Mouse (Mus musculus) lung, embryonic 16.5 days (tissue): Measurements from ENCODE around the gene Flywch2. TPM values are rescaled to one million over a fixed set of nuclear protein-coding genes. Genes with fewer than 3 reads are reported as not detected.

ENCODE experiments used
- ATAC-seq: fragments of 200-750 bp; cut with Nextera tagmentation; 2 replicates; pipeline ENCODE4 v1.8.0; 2017; ENCODE audit warnings: low read depth, mild to moderate bottlenecking, moderate library complexity
- H3K27ac ChIP-seq: fragments of 300-500 bp; sonication (generic); 2 replicates; pipeline ENCODE4 v1.5.1; 2014; ENCODE audit warnings: mild to moderate bottlenecking, control low read depth, low read length
- H3K27me3 ChIP-seq: fragments of 300-500 bp; sonication (generic); 2 replicates; pipeline ENCODE4 v1.6.1; 2014; ENCODE audit warnings: low read depth, low read length, mixed read lengths; ENCODE audit not compliant: control insufficient read depth, insufficient read depth
- H3K36me3 ChIP-seq: fragments of 300-500 bp; sonication (generic); 2 replicates; pipeline ENCODE4 v1.6.1; 2014; ENCODE audit warnings: low read length; ENCODE audit not compliant: control insufficient read depth, insufficient read depth
- H3K4me1 ChIP-seq: fragments of 300-500 bp; sonication (generic); replicated peaks from 2 replicates; pipeline ENCODE4 v1.6.1; 2014; ENCODE audit warnings: low read length, mixed read lengths; ENCODE audit not compliant: control insufficient read depth, insufficient read depth
- H3K4me2 ChIP-seq: fragments of 300-500 bp; sonication (generic); 2 replicates; pipeline ENCODE4 v1.6.1; 2014; ENCODE audit warnings: low read depth, low read length, control low read depth
- H3K4me3 ChIP-seq: fragments of 300-500 bp; sonication (generic); 2 replicates; pipeline ENCODE4 v1.5.1; 2014; ENCODE audit warnings: mild to moderate bottlenecking, low read length, control low read depth
- H3K9ac ChIP-seq: fragments of 300-500 bp; sonication (generic); 2 replicates; pipeline ENCODE4 v1.6.1; 2014; ENCODE audit warnings: low read length, control low read depth
- H3K9me3 ChIP-seq: fragments of 300-500 bp; sonication (generic); 2 replicates; pipeline ENCODE4 v1.6.1; 2016; ENCODE audit warnings: low read length; ENCODE audit not compliant: control insufficient read depth
- WGBS: fragments of 180-500 bp; shearing (Covaris S2); extraction: QIAGEN DNeasy Blood & Tissue Kit; methylation state at CpG from one replicate; pipeline ENCODE4 v1.1.7; 2014; 5-methylcytosine and 5-hydroxymethylcytosine counted together
- polyA plus RNA-seq: library from polyadenylated mRNA; unstranded; fragments of >200 nt; fragmentation: Nextera tagmentation; extraction: Ambion mirVana; gene quantifications from 2 replicates; pipeline ENCODE4 v1.2.1, GENCODE M21; 2015

Flywch2 gene
- polyA plus RNA-seq, 1 experiment from 2014 or later, result 31.4 TPM

GRCm38 (mm10) chr17:23747471-23747870 lies 38.4 kb downstream of the Flywch2 start:
- Histone ChIP-seq H3K9ac (no peak overlapping the region), H3K4me2 (no peak overlapping the region), H3K4me3 (no peak overlapping the region), H3K9me3 (no peaks in the 10 kb centered on the region), H3K4me1 (peaks cover 15% of the 10 kb centered on the region), H3K27me3 (peaks cover 57% of the 10 kb centered on the region), H3K36me3 (peaks cover 2% of the 10 kb centered on the region; the same call in 1 of the 2 replicates), H3K27ac (no peak overlapping the region)
- WGBS, result 71% methylated on average over 3 of the region's 3 CpGs
- no peak for ATAC-seq

DNA sequence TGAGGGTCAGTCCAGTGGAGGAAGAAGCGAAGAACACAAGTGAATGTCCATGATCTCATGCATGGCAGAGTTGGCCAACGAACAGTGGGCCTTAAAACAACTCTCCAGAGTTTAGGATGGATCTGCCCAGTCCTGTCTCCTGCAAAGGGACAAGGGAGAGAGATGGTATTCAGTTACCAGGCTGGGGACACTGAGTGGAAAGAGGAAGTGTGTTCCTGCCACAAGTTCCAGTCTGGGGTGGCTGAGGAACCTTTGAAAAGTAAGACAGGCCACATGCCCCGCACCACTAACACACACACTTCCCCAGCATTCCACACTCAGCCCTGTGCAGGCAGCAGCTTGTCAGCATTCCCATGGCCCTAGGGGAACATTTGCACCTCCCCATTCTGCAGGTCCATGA lies 39.1 kb downstream of the Flywch2 start:
- H3K9ac ChIP-seq, result no peak overlapping the region
- WGBS, result 75% methylated on average over 3 of the region's 3 CpGs
- no peak overlapping the region for H3K27ac ChIP-seq
- H3K4me1 ChIP-seq, result peaks cover 21% of the 10 kb centered on the region
- H3K4me3 ChIP-seq, result no peak overlapping the region
- H3K36me3 ChIP-seq, result no peaks in the 10 kb centered on the region
- H3K4me2 ChIP-seq, result no peak overlapping the region
- no peak for ATAC-seq
- peaks cover 64% of the 10 kb centered on the region for H3K27me3 ChIP-seq
- no peaks in the 10 kb centered on the region for H3K9me3 ChIP-seq

GRCm38 (mm10) chr17:23746311-23746710 lies 39.6 kb downstream of the Flywch2 start:
- Histone ChIP-seq H3K4me1 (peaks cover 21% of the 10 kb centered on the region), H3K4me3 (no peak overlapping the region), H3K27ac (no peak overlapping the region), H3K9me3 (no peaks in the 10 kb centered on the region), H3K36me3 (no peaks in the 10 kb centered on the region), H3K27me3 (peaks cover 69% of the 10 kb centered on the region), H3K9ac (no peak overlapping the region), H3K4me2 (peak overlapping the region; percentile 49; the same call in 1 of the 2 replicates)
- WGBS, result 6% methylated on average over 12 of the region's 12 CpGs
- ATAC-seq, result no peak

DNA sequence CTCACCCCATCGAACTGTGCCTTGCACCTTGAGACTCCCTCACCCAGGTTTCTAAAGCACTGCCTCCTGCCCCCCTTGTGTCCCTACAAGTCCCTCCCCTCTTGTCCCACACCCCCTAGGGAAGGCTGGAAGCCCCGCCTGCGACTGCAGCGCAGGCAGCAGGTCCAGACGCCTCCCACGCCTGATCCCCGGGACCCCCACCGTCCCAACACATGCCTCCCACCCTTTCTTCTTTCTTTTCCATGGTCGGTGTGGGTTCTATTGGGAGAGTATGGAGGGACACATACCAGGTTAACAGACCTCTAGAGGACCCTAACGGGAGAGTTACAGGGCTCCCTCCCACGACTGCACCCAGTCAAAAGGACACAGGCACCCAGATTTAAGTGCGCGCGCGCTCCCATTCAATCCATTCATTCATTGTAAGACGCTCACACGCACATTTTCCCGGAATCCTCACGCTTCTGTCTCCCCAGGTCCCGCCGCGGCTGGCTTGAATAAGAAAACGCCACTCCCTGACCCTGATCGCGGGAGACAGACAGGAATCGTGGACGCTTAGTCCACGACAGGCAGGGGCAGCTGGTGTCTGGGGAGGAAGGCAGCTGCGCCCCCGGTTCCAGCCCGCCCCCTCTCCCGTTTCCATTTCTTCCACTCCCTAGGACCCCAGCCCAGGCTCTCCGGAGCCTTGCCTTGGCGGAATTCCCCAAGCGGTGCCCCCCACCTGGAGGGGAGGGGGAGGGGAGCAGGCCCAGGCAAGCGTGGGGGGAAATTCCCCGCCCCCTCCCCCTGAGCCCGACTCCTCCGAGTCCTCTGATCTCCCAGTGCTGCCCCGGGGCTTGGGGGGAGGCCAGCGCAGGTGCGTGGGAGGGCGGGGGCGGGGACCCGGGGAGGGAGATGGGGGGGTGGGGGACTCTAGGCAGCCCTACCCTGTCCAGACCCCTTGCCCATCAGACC lies 40.3 kb downstream of the Flywch2 start, which contains the start of gene Kremen2:
TSS of gene Kremen2 (minus strand) at position 533 of the 951 bp plus-strand sequence.
- Histone ChIP-seq H3K27me3 (peaks cover 76% of the 10 kb centered on the region), H3K9ac (peak within 1 kb of the TSS; percentile 47), H3K9me3 (no peaks in the 10 kb centered on the region), H3K27ac (no peak within 1 kb of the TSS), H3K4me2 (peak within 1 kb of the TSS; percentile 49), H3K4me3 (peak within 1 kb of the TSS; percentile 34), H3K36me3 (no peaks in the 10 kb centered on the region), H3K4me1 (peaks cover 25% of the 10 kb centered on the region)
- ATAC-seq, result no peak
- WGBS, result under 1% methylated on average over 41 of the region's 45 CpGs

DNA sequence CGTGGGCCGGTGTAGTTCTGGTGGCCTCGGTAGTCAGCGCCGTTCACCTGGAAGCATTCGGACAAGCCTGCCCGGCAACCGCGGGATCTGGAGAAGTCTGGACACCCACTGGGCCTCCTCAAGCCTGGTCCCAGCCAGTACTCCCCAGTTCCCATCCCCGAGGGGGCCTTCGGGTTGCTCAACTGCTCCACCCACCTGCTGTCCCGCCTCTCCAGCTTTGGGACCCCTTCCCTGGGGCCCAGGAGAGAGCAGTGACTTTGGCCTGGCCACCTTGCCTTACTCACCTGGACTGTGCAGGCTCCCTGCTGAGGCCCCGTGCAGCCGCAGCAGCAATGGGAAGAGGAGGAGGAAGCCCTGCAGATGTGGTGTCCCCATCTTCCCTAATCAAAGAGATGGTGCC lies 41.2 kb downstream of the Flywch2 start:
- 6% methylated on average over 14 of the region's 14 CpGs for whole genome bisulfite sequencing
- H3K4me2 ChIP-seq, result no peak overlapping the region; the same call in 1 of the 2 replicates

DNA sequence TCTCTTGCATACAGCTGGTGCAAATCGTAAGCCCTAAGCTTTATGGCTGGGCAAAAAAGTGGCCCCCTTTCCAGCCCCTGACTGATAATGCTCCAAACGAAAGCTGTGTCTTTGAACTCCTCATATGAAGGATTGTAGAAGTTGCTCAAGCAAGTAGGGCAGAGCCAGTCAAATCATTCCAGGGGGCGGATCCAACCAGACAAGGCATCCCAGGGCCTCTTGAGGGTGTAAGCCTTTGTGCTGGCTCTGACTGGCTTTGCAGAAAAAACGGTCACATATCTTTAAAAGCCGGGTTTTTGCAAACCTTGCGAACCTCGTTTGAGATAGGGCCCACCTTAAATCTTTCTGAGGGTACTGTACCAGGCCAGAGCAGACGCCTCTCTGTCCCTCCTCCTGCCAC lies 41.8 kb downstream of the Flywch2 start:
- Histone ChIP-seq H3K9me3 (no peaks in the 10 kb centered on the region), H3K27ac (no peak overlapping the region), H3K4me2 (no peak overlapping the region), H3K9ac (no peak overlapping the region), H3K4me3 (no peak overlapping the region), H3K36me3 (no peaks in the 10 kb centered on the region), H3K27me3 (peaks cover 76% of the 10 kb centered on the region), H3K4me1 (peaks cover 27% of the 10 kb centered on the region)
- ATAC-seq, result no peak
- WGBS, result 21% methylated on average over 8 of the region's 8 CpGs

More for the DNA sequence above, 41.2 kb downstream of the Flywch2 start:
- no peak for ATAC-seq
- peaks cover 76% of the 10 kb centered on the region for H3K27me3 ChIP-seq
- no peak overlapping the region for H3K27ac ChIP-seq
- no peak overlapping the region for H3K9ac ChIP-seq
- peaks cover 28% of the 10 kb centered on the region for H3K4me1 ChIP-seq
- H3K9me3 ChIP-seq, result no peaks in the 10 kb centered on the region
- no peaks in the 10 kb centered on the region for H3K36me3 ChIP-seq
- H3K4me3 ChIP-seq, result no peak overlapping the region

DNA sequence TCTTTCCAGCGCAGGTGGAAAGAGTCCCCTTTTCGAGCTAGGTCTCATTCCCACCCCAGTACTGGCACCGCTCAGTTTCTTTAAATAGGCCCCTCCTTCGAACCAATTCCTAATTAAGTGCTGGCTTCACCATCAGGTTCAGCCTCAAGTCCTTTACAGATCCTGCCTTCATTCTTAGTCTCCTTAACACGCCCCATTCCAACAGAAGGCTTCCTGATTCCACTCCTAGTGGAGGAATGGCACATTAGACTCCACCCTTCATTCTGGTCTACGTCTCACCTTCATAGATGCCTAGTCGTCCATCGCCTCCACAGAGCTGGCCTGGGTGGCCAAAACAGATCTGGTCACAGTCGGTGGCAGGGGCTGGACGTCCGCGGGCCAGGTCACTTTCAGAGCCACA lies 42.9 kb downstream of the Flywch2 start:
- WGBS, result 60% methylated on average over 12 of the region's 12 CpGs
- peaks cover 39% of the 10 kb centered on the region for H3K4me1 ChIP-seq
- H3K9ac ChIP-seq, result no peak overlapping the region
- H3K27ac ChIP-seq, result no peak overlapping the region
- no peaks in the 10 kb centered on the region for H3K9me3 ChIP-seq
- H3K27me3 ChIP-seq, result peaks cover 73% of the 10 kb centered on the region
- ATAC-seq, result no peak
- H3K4me3 ChIP-seq, result peak overlapping the region; percentile 27; the same call in 1 of the 2 replicates
- H3K4me2 ChIP-seq, result peak overlapping the region; percentile 32; the same call in 1 of the 2 replicates
- H3K36me3 ChIP-seq, result no peaks in the 10 kb centered on the region

DNA sequence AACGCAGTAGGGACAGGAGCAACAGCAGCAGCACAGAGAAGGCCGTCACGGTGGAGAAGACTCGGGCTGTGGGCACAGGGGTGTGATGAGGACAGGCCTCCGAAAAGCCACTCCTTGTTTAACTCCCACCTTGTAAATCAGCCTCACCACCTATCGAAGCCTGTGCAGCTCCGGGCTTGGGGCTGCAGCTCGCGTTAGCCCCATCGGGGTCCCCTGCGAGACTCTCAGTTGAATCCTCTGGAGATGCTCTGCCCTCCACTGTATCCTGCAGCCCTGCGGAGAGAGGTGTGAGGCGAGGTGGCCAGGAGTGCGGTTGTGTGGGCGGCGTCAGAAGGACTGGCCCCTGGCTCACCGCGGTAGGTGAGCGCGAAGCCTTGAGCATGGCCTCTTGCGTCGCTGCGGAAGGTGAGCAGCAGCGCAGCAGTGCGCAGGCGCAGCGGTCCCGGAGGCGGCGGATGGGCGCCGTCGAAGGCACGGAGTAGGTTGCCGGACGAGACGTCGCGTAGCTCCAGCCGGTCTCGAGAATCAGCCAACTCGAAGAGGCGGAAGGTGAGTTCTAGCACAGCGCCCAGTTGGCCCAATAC lies 43.6 kb downstream of the Flywch2 start:
- peaks cover 66% of the 10 kb centered on the region for H3K27me3 ChIP-seq
- peak overlapping the region; percentile 32 for H3K4me2 ChIP-seq
- ATAC-seq, result no peak
- H3K9ac ChIP-seq, result no peak overlapping the region
- H3K4me3 ChIP-seq, result peak overlapping the region; percentile 27
- H3K27ac ChIP-seq, result no peak overlapping the region
- WGBS, result 6% methylated on average over 44 of the region's 44 CpGs
- peaks cover 43% of the 10 kb centered on the region for H3K4me1 ChIP-seq
- peaks cover 2% of the 10 kb centered on the region for H3K36me3 ChIP-seq
- H3K9me3 ChIP-seq, result no peaks in the 10 kb centered on the region
